Mouse (Mus musculus): Measurements from ENCODE around the gene Myh14. TPM values are rescaled to one million over a fixed set of nuclear protein-coding genes. Genes with fewer than 3 reads are reported as not detected.

The Myh14 gene
- 18.8 TPM for polyA plus RNA-seq (2015; fragmentation: Illumina TruSeq; extraction: RNeasy Lipid Tissue Mini Kit (QIAGEN cat#74804); ENCODE audit: low read depth, low replicate concordance)

GRCm38 (mm10) chr7:44670803-44671202 lies at the start of gene Myh14:
Gene Myh14 (minus strand): TSS chr7:44670843.

GRCm38 (mm10) chr7:44708574-44708973 lies 37.9 kb upstream of the Myh14 start, which contains the start of gene Izumo2:
Gene Izumo2 (plus strand): TSS chr7:44708742.

GRCm38 (mm10) chr7:44590402-44591347 lies 80.0 kb downstream of the Myh14 start, which contains the start of gene Kcnc3:
Gene Kcnc3 (plus strand): TSS chr7:44590664.

GRCm38 (mm10) chr7:44572213-44572701 lies 98.4 kb downstream of the Myh14 start, which contains the start of gene Napsa:
Gene Napsa (plus strand): TSS chr7:44572380.

Other genes starting within 250 kb of the Myh14 start
- gene Lrrc4b, start 241.8 kb downstream of the Myh14 start, polyA plus RNA-seq (2015; fragmentation: Illumina TruSeq; extraction: RNeasy Lipid Tissue Mini Kit (QIAGEN cat#74804); ENCODE audit: low read depth, low replicate concordance): 115 TPM
- gene Aspdh, start 205.5 kb downstream of the Myh14 start, polyA plus RNA-seq (2015; fragmentation: Illumina TruSeq; extraction: RNeasy Lipid Tissue Mini Kit (QIAGEN cat#74804); ENCODE audit: low read depth, low replicate concordance): 4.1 TPM
- gene Josd2, start 202.9 kb downstream of the Myh14 start, polyA plus RNA-seq (2015; fragmentation: Illumina TruSeq; extraction: RNeasy Lipid Tissue Mini Kit (QIAGEN cat#74804); ENCODE audit: low read depth, low replicate concordance): 128 TPM
- gene Emc10, start 174.3 kb downstream of the Myh14 start, polyA plus RNA-seq (2015; fragmentation: Illumina TruSeq; extraction: RNeasy Lipid Tissue Mini Kit (QIAGEN cat#74804); ENCODE audit: low read depth, low replicate concordance): 221 TPM
- gene Fam71e1, start 174.3 kb downstream of the Myh14 start, polyA plus RNA-seq (2015; fragmentation: Illumina TruSeq; extraction: RNeasy Lipid Tissue Mini Kit (QIAGEN cat#74804); ENCODE audit: low read depth, low replicate concordance): 11.4 TPM
- 0.19 TPM for gene Mybpc2, start 146.2 kb downstream of the Myh14 start, polyA plus RNA-seq (2015; fragmentation: Illumina TruSeq; extraction: RNeasy Lipid Tissue Mini Kit (QIAGEN cat#74804); ENCODE audit: low read depth, low replicate concordance)
- gene Spib, start 138.8 kb downstream of the Myh14 start, polyA plus RNA-seq (2015; fragmentation: Illumina TruSeq; extraction: RNeasy Lipid Tissue Mini Kit (QIAGEN cat#74804); ENCODE audit: low read depth, low replicate concordance): not detected
- gene Pold1, start 122.0 kb downstream of the Myh14 start, polyA plus RNA-seq (2015; fragmentation: Illumina TruSeq; extraction: RNeasy Lipid Tissue Mini Kit (QIAGEN cat#74804); ENCODE audit: low read depth, low replicate concordance): 9.0 TPM
- 56.3 TPM for gene Nr1h2, start 116.9 kb downstream of the Myh14 start, polyA plus RNA-seq (2015; fragmentation: Illumina TruSeq; extraction: RNeasy Lipid Tissue Mini Kit (QIAGEN cat#74804); ENCODE audit: low read depth, low replicate concordance)
- gene Napsa, start 98.5 kb downstream of the Myh14 start, polyA plus RNA-seq (2015; fragmentation: Illumina TruSeq; extraction: RNeasy Lipid Tissue Mini Kit (QIAGEN cat#74804); ENCODE audit: low read depth, low replicate concordance): not detected
- gene Kcnc3, start 80.2 kb downstream of the Myh14 start, polyA plus RNA-seq (2015; fragmentation: Illumina TruSeq; extraction: RNeasy Lipid Tissue Mini Kit (QIAGEN cat#74804); ENCODE audit: low read depth, low replicate concordance): 68.0 TPM
- gene Izumo2, start 37.9 kb upstream of the Myh14 start, polyA plus RNA-seq (2015; fragmentation: Illumina TruSeq; extraction: RNeasy Lipid Tissue Mini Kit (QIAGEN cat#74804); ENCODE audit: low read depth, low replicate concordance): not detected
- gene Vrk3, start 77.6 kb upstream of the Myh14 start, polyA plus RNA-seq (2015; fragmentation: Illumina TruSeq; extraction: RNeasy Lipid Tissue Mini Kit (QIAGEN cat#74804); ENCODE audit: low read depth, low replicate concordance): 30.2 TPM
- 0.91 TPM for gene Zfp473, start 80.2 kb upstream of the Myh14 start, polyA plus RNA-seq (2015; fragmentation: Illumina TruSeq; extraction: RNeasy Lipid Tissue Mini Kit (QIAGEN cat#74804); ENCODE audit: low read depth, low replicate concordance)
- 24.4 TPM for gene Nup62, start 145.2 kb upstream of the Myh14 start, polyA plus RNA-seq (2015; fragmentation: Illumina TruSeq; extraction: RNeasy Lipid Tissue Mini Kit (QIAGEN cat#74804); ENCODE audit: low read depth, low replicate concordance)
- 0.34 TPM for gene Il4i1, start 145.5 kb upstream of the Myh14 start, polyA plus RNA-seq (2015; fragmentation: Illumina TruSeq; extraction: RNeasy Lipid Tissue Mini Kit (QIAGEN cat#74804); ENCODE audit: low read depth, low replicate concordance)
- 22.3 TPM for gene Atf5, start 145.8 kb upstream of the Myh14 start, polyA plus RNA-seq (2015; fragmentation: Illumina TruSeq; extraction: RNeasy Lipid Tissue Mini Kit (QIAGEN cat#74804); ENCODE audit: low read depth, low replicate concordance)
- 53.1 TPM for gene Akt1s1, start 178.1 kb upstream of the Myh14 start, polyA plus RNA-seq (2015; fragmentation: Illumina TruSeq; extraction: RNeasy Lipid Tissue Mini Kit (QIAGEN cat#74804); ENCODE audit: low read depth, low replicate concordance)
- 63.8 TPM for gene Tbc1d17, start 178.2 kb upstream of the Myh14 start, polyA plus RNA-seq (2015; fragmentation: Illumina TruSeq; extraction: RNeasy Lipid Tissue Mini Kit (QIAGEN cat#74804); ENCODE audit: low read depth, low replicate concordance)
- gene Pnkp, start 186.3 kb upstream of the Myh14 start, polyA plus RNA-seq (2015; fragmentation: Illumina TruSeq; extraction: RNeasy Lipid Tissue Mini Kit (QIAGEN cat#74804); ENCODE audit: low read depth, low replicate concordance): 27.9 TPM
- gene Ptov1, start 198.9 kb upstream of the Myh14 start, polyA plus RNA-seq (2015; fragmentation: Illumina TruSeq; extraction: RNeasy Lipid Tissue Mini Kit (QIAGEN cat#74804); ENCODE audit: low read depth, low replicate concordance): 258 TPM
- 56.8 TPM for gene Med25, start 221.9 kb upstream of the Myh14 start, polyA plus RNA-seq (2015; fragmentation: Illumina TruSeq; extraction: RNeasy Lipid Tissue Mini Kit (QIAGEN cat#74804); ENCODE audit: low read depth, low replicate concordance)
- 21.6 TPM for gene Fuz, start 225.2 kb upstream of the Myh14 start, polyA plus RNA-seq (2015; fragmentation: Illumina TruSeq; extraction: RNeasy Lipid Tissue Mini Kit (QIAGEN cat#74804); ENCODE audit: low read depth, low replicate concordance)